Mouse (Mus musculus) liver, embryonic 11.5 days (tissue): Measurements from ENCODE around the gene G3bp1. TPM values are rescaled to one million over a fixed set of nuclear protein-coding genes. Genes with fewer than 3 reads are reported as not detected.

ENCODE experiments used
- ATAC-seq: fragments of 200-750 bp; cut with Nextera tagmentation; replicated peaks from 2 replicates; pipeline ENCODE4 v1.8.0; 2017; ENCODE audit warnings: moderate number of reproducible peaks, mild to moderate bottlenecking, moderate TSS enrichment, moderate library complexity; ENCODE audit not compliant: low FRiP score
- DNase-seq: peaks from one replicate; pipeline ENCODE4 v3.0.0-alpha.2; 2017; ENCODE audit warnings: low spot score
- H3K27ac ChIP-seq: fragments of 300-500 bp; sonication (generic); 2 replicates; pipeline ENCODE4 v1.5.1; 2014; ENCODE audit warnings: mild to moderate bottlenecking, low read depth, low read length, control low read depth
- H3K27me3 ChIP-seq: fragments of 300-500 bp; sonication (generic); replicated peaks from 2 replicates; pipeline ENCODE4 v1.6.1; 2014; ENCODE audit warnings: low read length, mixed read lengths; ENCODE audit not compliant: control insufficient read depth, insufficient read depth
- H3K36me3 ChIP-seq: fragments of 300-500 bp; sonication (generic); 2 replicates; pipeline ENCODE4 v1.6.1; 2014; ENCODE audit warnings: mild to moderate bottlenecking, low read length, moderate library complexity, mixed read lengths; ENCODE audit not compliant: control insufficient read depth, insufficient read depth
- H3K4me1 ChIP-seq: fragments of 300-500 bp; sonication (generic); replicated peaks from 2 replicates; pipeline ENCODE4 v1.6.1; 2014; ENCODE audit warnings: low read length, mixed read lengths; ENCODE audit not compliant: control insufficient read depth, insufficient read depth
- H3K4me2 ChIP-seq: fragments of 300-500 bp; sonication (generic); 2 replicates; pipeline ENCODE4 v1.6.1; 2014; ENCODE audit warnings: mild to moderate bottlenecking, control low read depth, moderate library complexity
- H3K4me3 ChIP-seq: fragments of 300-500 bp; sonication (generic); 2 replicates; pipeline ENCODE4 v1.5.1; 2014; ENCODE audit warnings: low read depth, low read length, control low read depth
- H3K9ac ChIP-seq: fragments of 300-500 bp; sonication (generic); 2 replicates; pipeline ENCODE4 v1.6.1; 2014; ENCODE audit warnings: low read depth, low read length, control low read depth
- H3K9me3 ChIP-seq: fragments of 300-500 bp; sonication (generic); 2 replicates; pipeline ENCODE4 v1.6.1; 2016; ENCODE audit warnings: low read length, inconsistent platforms, mixed read lengths; ENCODE audit not compliant: control insufficient read depth
- WGBS: fragments of 180-500 bp; shearing (Covaris S2); extraction: QIAGEN DNeasy Blood & Tissue Kit; methylation state at CpG from one replicate; pipeline ENCODE4 v1.1.7; 2014; 5-methylcytosine and 5-hydroxymethylcytosine counted together
- microRNA-seq: library from miRNA; unstranded; fragments of <30 nt; microRNA quantifications from one replicate; pipeline ENCODE4, GENCODE M21; 2017; ENCODE audit warnings: borderline number of aligned reads
- polyA plus RNA-seq: library from polyadenylated mRNA; unstranded; fragments of >200 nt; fragmentation: Nextera tagmentation; extraction: Ambion mirVana; gene quantifications from 2 replicates; pipeline ENCODE4 v1.2.1, GENCODE M21; 2014

G3bp1 gene
- polyA plus RNA-seq, 1 experiment from 2014 or later: 204 TPM

DNA sequence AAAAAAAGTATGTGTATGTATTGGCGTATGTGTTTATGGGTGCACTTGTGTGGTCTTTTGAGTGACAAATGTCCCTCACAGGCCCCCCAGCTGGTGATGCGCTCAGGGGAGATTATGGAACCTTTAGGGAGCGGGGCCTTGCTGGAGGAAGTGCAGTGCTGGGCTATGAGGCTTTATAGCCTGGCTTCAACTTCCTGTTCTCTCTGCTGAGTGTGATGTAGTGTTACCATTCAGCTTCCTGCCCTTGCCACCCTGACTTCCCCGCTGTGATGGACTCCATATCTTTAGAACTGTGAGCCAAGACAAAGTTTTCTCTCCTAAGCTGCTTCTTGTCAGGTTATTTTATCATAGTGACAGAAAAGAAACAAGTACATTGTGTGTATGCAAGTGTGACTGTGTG, 73.2 kb downstream of the G3bp1 start:
- 43% methylated on average over 4 of the region's 4 CpGs for WGBS
- DNase-seq: no peak

GRCm38 (mm10) chr11:55545690-55546089, 76.2 kb downstream of the G3bp1 start:
- 72% methylated on average over 1 of the region's 1 CpGs for WGBS
- no peak for ATAC-seq
- no peaks in the 10 kb centered on the region for H3K4me1 ChIP-seq
- H3K9me3 ChIP-seq: 0 out of 2 replicates have a peak, but pooled peaks cover 2% of the 10 kb centered on the region
- no peak overlapping the region for H3K4me2 ChIP-seq
- no peak overlapping the region for H3K4me3 ChIP-seq
- no peak overlapping the region for H3K9ac ChIP-seq
- H3K27ac ChIP-seq: no peak overlapping the region
- DNase-seq: no peak
- H3K36me3 ChIP-seq: no peaks in the 10 kb centered on the region
- H3K27me3 ChIP-seq: no peaks in the 10 kb centered on the region

More for the DNA sequence above, 73.2 kb downstream of the G3bp1 start:
- no peak overlapping the region for H3K9ac ChIP-seq
- no peaks in the 10 kb centered on the region for H3K4me1 ChIP-seq
- 0 out of 2 replicates have a peak, but pooled peaks cover 2% of the 10 kb centered on the region for H3K9me3 ChIP-seq
- H3K4me2 ChIP-seq: no peak overlapping the region
- H3K36me3 ChIP-seq: no peaks in the 10 kb centered on the region
- ATAC-seq: no peak
- no peak overlapping the region for H3K4me3 ChIP-seq
- H3K27ac ChIP-seq: no peak overlapping the region
- no peaks in the 10 kb centered on the region for H3K27me3 ChIP-seq

Small RNA genes lying within 50 kb of the gene (microRNA-seq; reads per million reads assigned to microRNA genes)
- not detected for gene Mir7652

Other genes with a start within 250 kb of the G3bp1 start
- not detected in 2 replicates for gene Fat2, start 133.1 kb upstream of the G3bp1 start, polyA plus RNA-seq
- gene Sparc, start 46.5 kb upstream of the G3bp1 start, polyA plus RNA-seq: 300 and 334 TPM in 2 replicates
- 243 and 270 TPM in 2 replicates for gene Atox1, start 8.4 kb upstream of the G3bp1 start, polyA plus RNA-seq
- gene Glra1, start 138.5 kb downstream of the G3bp1 start, polyA plus RNA-seq: not detected in 2 replicates